Mouse (Mus musculus) hindbrain, embryonic 12.5 days (tissue): ENCODE measurements around the gene Cox7a1. TPM values are rescaled to one million over a fixed set of nuclear protein-coding genes. Genes with fewer than 3 reads are reported as not detected.
"Not testable (repeated sequence)": the region's sequence is repeated elsewhere in the genome, so short reads cannot be mapped to it uniquely, and the experiment has no call there.

ENCODE experiments used
- ATAC-seq: fragments of 200-750 bp; cut with Nextera tagmentation; 2 replicates; pipeline ENCODE4 v1.8.0; 2017; ENCODE audit warnings: moderate TSS enrichment; ENCODE audit not compliant: low FRiP score
- H3K27ac ChIP-seq: fragments of 300-500 bp; sonication (generic); 2 replicates; pipeline ENCODE4 v1.5.1; 2016; ENCODE audit warnings: mild to moderate bottlenecking
- H3K27me3 ChIP-seq: fragments of 300-500 bp; sonication (generic); 2 replicates; pipeline ENCODE4 v1.6.1; 2016; ENCODE audit warnings: mild to moderate bottlenecking
- H3K36me3 ChIP-seq: fragments of 300-500 bp; sonication (generic); 2 replicates; pipeline ENCODE4 v1.6.1; 2016; ENCODE audit warnings: mild to moderate bottlenecking
- H3K4me1 ChIP-seq: fragments of 300-500 bp; sonication (generic); 2 replicates; pipeline ENCODE4 v1.6.1; 2016
- H3K4me2 ChIP-seq: fragments of 300-500 bp; sonication (generic); replicated peaks from 2 replicates; pipeline ENCODE4 v1.6.1; 2016; ENCODE audit warnings: mild to moderate bottlenecking
- H3K4me3 ChIP-seq: fragments of 300-500 bp; sonication (generic); 2 replicates; pipeline ENCODE4 v1.5.1; 2016; ENCODE audit warnings: mild to moderate bottlenecking
- H3K9ac ChIP-seq: fragments of 300-500 bp; sonication (generic); 2 replicates; pipeline ENCODE4 v1.6.1; 2016; ENCODE audit warnings: mild to moderate bottlenecking, moderate library complexity
- H3K9me3 ChIP-seq: fragments of 300-500 bp; sonication (generic); replicated peaks from 2 replicates; pipeline ENCODE4 v1.6.1; 2016; ENCODE audit warnings: mild to moderate bottlenecking
- WGBS: fragments of 180-500 bp; shearing (Covaris S2); methylation state at CpG from one replicate; pipeline ENCODE4 v1.1.7; 2016; 5-methylcytosine and 5-hydroxymethylcytosine counted together
- polyA plus RNA-seq: library from polyadenylated mRNA; unstranded; fragments of >200 nt; fragmentation: Nextera tagmentation; extraction: Ambion mirVana; gene quantifications from 2 replicates; pipeline ENCODE4 v1.2.1, GENCODE M21; 2016

Cox7a1 gene
- polyA plus RNA-seq, 1 experiment from 2014 or later: 3.5 TPM

GRCm38 (mm10) chr7:30194101-30194831 is 10.3 kb downstream of the Cox7a1 start:
- Histone ChIP-seq H3K4me2 (peak overlapping the region; percentile 67), H3K27me3 (no peaks in the 10 kb centered on the region), H3K36me3 (peaks cover 26% of the 10 kb centered on the region), H3K27ac (peak overlapping the region; percentile 56), H3K4me1 (peaks cover 13% of the 10 kb centered on the region), H3K9me3 (no peaks in the 10 kb centered on the region), H3K4me3 (peak overlapping the region; percentile 53), H3K9ac (peak overlapping the region; percentile 70)
- ATAC-seq: peak; percentile 36
- under 1% methylated on average over 26 of the region's 26 CpGs for WGBS

DNA sequence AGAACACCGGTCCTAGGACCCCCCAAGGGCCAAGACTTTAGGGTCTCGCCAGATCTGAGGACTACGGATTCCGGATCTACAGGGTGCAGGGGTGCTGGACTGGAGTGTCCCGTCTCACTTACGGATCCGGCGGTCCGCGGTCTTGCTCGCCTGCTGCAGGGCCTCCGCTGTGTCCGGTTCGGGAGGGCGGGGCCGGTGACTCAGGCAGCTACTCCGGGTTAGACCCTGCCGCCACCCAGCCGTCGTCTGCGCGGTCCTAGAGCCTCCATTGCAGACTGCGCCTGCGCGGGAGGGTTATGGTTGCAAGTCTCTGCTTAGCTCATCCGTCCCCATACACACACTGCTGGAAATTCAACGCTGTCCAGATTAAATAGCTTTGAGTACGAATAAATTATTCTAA is 10.9 kb downstream of the Cox7a1 start:
- H3K4me1 ChIP-seq: peaks cover 13% of the 10 kb centered on the region
- peak overlapping the region; percentile 56 for H3K27ac ChIP-seq
- peaks cover 24% of the 10 kb centered on the region for H3K36me3 ChIP-seq
- H3K27me3 ChIP-seq: no peaks in the 10 kb centered on the region
- H3K4me2 ChIP-seq: peak overlapping the region; percentile 67
- 1% methylated on average over 28 of the region's 28 CpGs for WGBS
- ATAC-seq: peak; percentile 90
- peak overlapping the region; percentile 70 for H3K9ac ChIP-seq
- H3K9me3 ChIP-seq: no peaks in the 10 kb centered on the region
- peak overlapping the region; percentile 53 for H3K4me3 ChIP-seq

DNA sequence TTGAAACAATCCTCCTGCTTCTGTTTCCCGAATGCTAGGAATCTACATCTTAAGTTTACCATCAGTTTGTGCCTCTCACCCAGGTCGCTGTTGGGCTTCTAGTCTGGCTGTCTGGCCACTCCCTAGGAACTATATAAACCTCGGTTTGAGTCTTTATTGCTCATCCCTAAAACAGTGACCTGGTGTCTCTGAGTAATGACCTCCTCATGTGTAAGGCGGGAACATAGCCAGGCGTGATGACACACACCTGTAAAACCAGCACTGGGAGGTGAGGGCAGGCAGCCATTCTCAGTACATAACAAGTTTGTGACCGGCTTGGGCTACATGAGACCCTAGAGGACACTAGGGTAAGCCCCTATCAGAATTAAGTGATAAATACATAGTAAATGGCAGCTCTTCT is 11.5 kb downstream of the Cox7a1 start:
- H3K4me1 ChIP-seq: peaks cover 13% of the 10 kb centered on the region
- no peak overlapping the region for H3K9ac ChIP-seq
- H3K36me3 ChIP-seq: peaks cover 19% of the 10 kb centered on the region
- no peaks in the 10 kb centered on the region for H3K27me3 ChIP-seq
- H3K9me3 ChIP-seq: no peaks in the 10 kb centered on the region
- H3K4me3 ChIP-seq: no peak overlapping the region
- no peak for ATAC-seq
- 71% methylated on average over 6 of the region's 6 CpGs for WGBS
- peak overlapping the region; percentile 67 for H3K4me2 ChIP-seq
- H3K27ac ChIP-seq: no peak overlapping the region

DNA sequence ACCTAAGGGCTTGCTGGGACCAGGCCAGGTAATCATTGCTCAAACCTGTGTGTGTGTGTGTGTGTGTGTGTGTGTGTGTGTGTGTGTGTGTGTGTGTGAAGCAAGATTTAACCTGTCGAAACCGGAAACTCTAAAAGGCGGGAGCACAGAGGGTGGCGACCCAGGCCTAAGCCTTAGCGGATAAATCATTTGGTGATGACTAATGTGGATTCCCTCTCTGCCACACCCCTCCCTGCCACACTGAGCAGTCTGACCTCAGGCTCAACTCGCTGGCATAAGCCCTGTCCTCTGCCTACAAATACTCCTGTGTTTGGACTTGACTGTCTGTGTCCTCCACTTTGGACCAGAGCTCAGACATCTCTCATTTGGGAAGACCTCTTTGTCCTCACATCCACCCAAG is 12.2 kb downstream of the Cox7a1 start:
- Histone ChIP-seq H3K4me3 (no peak overlapping the region), H3K27ac (no peak overlapping the region), H3K27me3 (no peaks in the 10 kb centered on the region), H3K36me3 (peaks cover 12% of the 10 kb centered on the region), H3K4me1 (peaks cover 13% of the 10 kb centered on the region), H3K9ac (no peak overlapping the region), H3K4me2 (no peak overlapping the region), H3K9me3 (no peaks in the 10 kb centered on the region)
- 83% methylated on average over 4 of the region's 6 CpGs for WGBS
- no peak for ATAC-seq

DNA sequence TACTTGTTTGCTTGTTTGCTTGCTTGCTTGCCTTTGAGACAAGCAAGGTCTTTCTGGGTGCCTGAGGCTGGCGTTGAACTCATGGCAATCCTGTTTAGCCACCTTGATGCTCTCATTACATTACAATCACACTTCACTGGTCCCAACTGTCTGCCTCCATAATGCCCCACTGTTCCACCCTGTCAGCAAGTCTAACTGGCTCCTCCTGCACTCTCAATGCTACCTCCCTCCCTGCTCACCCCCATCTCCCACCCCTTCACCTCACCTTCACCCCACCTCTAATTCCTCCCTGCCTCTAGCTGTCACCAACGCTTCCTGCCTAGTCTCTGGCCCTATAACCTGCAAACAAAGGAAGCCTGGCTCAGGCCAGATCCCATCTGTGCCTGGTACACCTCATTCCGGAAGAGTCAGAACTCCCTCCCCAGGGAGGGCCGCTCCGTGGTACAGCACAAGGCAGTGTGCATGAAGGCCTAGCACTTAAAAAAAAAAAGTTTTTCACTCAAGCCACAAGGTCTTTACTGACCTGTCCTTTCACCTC is 13.7 kb downstream of the Cox7a1 start:
- Histone ChIP-seq H3K4me3 (no peak overlapping the region), H3K9ac (no peak overlapping the region), H3K27ac (no peak overlapping the region), H3K4me2 (no peak overlapping the region), H3K36me3 (no peaks in the 10 kb centered on the region), H3K4me1 (peaks cover 15% of the 10 kb centered on the region), H3K27me3 (no peaks in the 10 kb centered on the region), H3K9me3 (no peaks in the 10 kb centered on the region)
- ATAC-seq: no peak
- WGBS: 64% methylated on average over 5 of the region's 5 CpGs

DNA sequence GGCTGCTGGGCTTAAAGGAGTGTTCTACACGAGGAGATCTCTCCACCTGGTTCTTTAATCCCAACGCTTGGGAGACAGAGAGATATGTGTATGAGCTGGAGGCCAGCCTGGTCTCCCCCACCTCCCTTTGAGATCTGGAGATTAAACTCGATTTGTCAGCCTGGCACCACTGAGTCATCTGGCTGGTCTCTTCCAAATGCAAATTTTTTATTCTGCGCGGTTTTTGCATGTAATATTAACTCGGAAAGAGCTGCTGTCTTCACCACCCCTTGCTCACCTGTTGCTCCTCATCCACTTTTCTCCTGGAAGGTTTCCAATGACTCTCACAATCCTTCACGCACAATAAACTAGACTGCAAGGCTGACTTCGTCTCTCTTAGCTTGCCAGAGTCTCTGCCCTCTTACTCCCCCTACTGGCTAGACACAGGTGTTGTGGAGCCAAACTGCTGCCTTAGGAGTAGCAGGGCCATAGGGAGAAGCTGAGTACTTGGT is 14.6 kb downstream of the Cox7a1 start, which contains the start of gene Capns1:
Gene Capns1 (minus strand): TSS at position 331 of the 491 bp plus-strand sequence.
- 0 out of 2 replicates have a peak within 1 kb of the TSS, but pooled peaks have one; percentile 4 for H3K4me3 ChIP-seq
- no peak for ATAC-seq
- peak within 1 kb of the TSS; percentile 30 for H3K4me2 ChIP-seq
- H3K27me3 ChIP-seq: no peaks in the 10 kb centered on the region
- no peak within 1 kb of the TSS for H3K9ac ChIP-seq
- no peaks in the 10 kb centered on the region for H3K36me3 ChIP-seq
- H3K9me3 ChIP-seq: no peaks in the 10 kb centered on the region
- peak within 1 kb of the TSS; percentile 40; the same call in 1 of the 2 replicates for H3K27ac ChIP-seq
- peaks cover 6% of the 10 kb centered on the region for H3K4me1 ChIP-seq
- WGBS: 11% methylated on average over 8 of the region's 8 CpGs

DNA sequence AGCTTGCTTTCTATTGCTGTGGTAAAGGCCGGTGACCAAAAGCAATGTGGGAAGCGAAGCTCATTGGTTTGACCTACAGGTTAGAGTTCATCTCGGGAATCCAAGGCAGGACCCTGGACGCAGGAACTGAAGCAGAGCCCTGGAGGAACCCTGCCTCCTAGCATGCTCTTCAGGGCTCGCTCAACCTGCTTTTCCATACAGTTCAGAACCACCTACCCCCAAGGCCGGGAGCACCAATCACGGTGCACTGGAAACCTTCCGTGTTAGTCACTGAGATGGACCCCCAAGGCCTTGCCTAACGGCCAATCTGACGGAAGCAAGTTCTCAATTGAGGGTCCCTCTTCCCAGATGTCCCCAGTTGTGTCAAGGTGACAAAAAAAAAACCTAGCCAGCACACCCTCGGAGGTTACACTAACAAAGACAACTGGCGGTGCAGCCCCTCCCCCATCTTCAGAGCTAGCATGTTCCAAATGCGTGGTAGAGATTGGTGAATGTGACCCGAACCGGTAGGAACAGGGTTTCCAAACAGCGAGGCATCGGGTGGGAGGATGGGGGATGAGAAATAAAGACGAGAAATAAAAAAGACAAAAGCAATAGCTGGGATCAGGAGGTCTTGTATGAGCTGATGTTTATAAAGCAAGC is 15.7 kb downstream of the Cox7a1 start:
- no peaks in the 10 kb centered on the region for H3K27me3 ChIP-seq
- H3K36me3 ChIP-seq: no peaks in the 10 kb centered on the region
- no peak overlapping the region for H3K4me3 ChIP-seq
- 77% methylated on average over 18 of the region's 18 CpGs for WGBS
- peaks cover 8% of the 10 kb centered on the region for H3K4me1 ChIP-seq
- H3K27ac ChIP-seq: no peak overlapping the region
- H3K9ac ChIP-seq: no peak overlapping the region
- no peak for ATAC-seq
- no peaks in the 10 kb centered on the region for H3K9me3 ChIP-seq
- no peak overlapping the region for H3K4me2 ChIP-seq

- no peak overlapping the region for H3K4me2 ChIP-seq
- H3K36me3 ChIP-seq: no peaks in the 10 kb centered on the region
- no peak overlapping the region for H3K9ac ChIP-seq
- no peak for ATAC-seq
- H3K27ac ChIP-seq: no peak overlapping the region
- no peaks in the 10 kb centered on the region for H3K9me3 ChIP-seq
- no peak overlapping the region for H3K4me3 ChIP-seq
- H3K27me3 ChIP-seq: no peaks in the 10 kb centered on the region
- 83% methylated on average over 5 of the region's 5 CpGs for WGBS
- peaks cover 11% of the 10 kb centered on the region for H3K4me1 ChIP-seq
These were observed 16.3 kb downstream of the Cox7a1 start for GRCm38 (mm10) chr7:30200200-30200599.

GRCm38 (mm10) chr7:30200661-30201060 is 16.7 kb downstream of the Cox7a1 start:
- H3K36me3 ChIP-seq, H3K27me3 ChIP-seq, H3K27ac ChIP-seq, H3K4me3 ChIP-seq, H3K9me3 ChIP-seq, H3K9ac ChIP-seq, ATAC-seq, H3K4me2 ChIP-seq: not testable (repeated sequence)
- 87% methylated on average over 5 of the region's 5 CpGs for WGBS
- H3K4me1 ChIP-seq: peaks cover 11% of the 10 kb centered on the region

DNA sequence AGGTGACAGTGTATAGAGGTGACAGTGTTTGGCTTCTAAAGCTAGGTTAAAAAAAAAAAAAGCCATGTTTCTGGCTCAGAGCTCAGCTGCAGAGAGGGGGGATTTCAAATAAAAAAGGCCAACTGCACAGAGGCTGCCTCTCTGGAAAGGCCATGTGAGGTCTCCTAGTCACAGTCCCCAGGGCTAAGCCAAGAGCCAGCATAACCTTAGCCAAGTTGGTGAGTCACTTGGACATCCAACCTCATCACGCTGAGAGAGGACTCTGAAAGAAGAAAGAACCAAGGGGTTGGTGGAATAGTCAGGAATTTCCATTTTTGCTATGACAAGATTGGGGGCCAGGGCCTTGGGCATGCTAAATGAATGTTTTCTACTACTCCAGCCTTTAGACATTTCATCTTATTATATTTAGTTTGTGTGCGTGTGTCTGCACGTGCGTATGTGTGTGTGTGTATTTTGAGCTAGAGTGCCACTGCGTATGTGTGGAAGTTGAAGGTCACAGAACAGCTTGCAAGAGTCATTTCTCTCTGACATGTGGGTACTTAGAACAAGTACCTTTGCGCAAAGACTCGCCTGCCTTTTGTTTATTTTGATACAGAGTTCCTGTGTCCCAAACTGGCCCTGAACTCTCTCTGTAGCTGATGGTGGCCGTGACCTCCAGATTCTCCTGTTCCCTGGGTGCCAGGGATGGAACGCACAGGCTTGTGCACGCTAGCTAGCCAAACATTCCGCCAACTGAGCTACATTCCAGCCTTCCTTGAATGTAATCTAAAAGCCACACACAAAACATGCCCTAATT is 19.1 kb downstream of the Cox7a1 start:
- Histone ChIP-seq H3K27ac (no peak overlapping the region), H3K36me3 (no peaks in the 10 kb centered on the region), H3K4me2 (no peak overlapping the region), H3K9ac (no peak overlapping the region), H3K9me3 (no peaks in the 10 kb centered on the region), H3K4me3 (no peak overlapping the region), H3K27me3 (no peaks in the 10 kb centered on the region), H3K4me1 (peaks cover 11% of the 10 kb centered on the region)
- no peak for ATAC-seq
- 84% methylated on average over 11 of the region's 11 CpGs for WGBS

GRCm38 (mm10) chr7:30204380-30204779 is 20.4 kb downstream of the Cox7a1 start:
- no peak overlapping the region for H3K4me2 ChIP-seq
- ATAC-seq: no peak
- 20% methylated on average over 8 of the region's 8 CpGs for WGBS
- H3K4me1 ChIP-seq: peaks cover 11% of the 10 kb centered on the region
- no peak overlapping the region for H3K9ac ChIP-seq
- no peaks in the 10 kb centered on the region for H3K27me3 ChIP-seq
- no peak overlapping the region for H3K27ac ChIP-seq
- H3K9me3 ChIP-seq: no peaks in the 10 kb centered on the region
- no peaks in the 10 kb centered on the region for H3K36me3 ChIP-seq
- H3K4me3 ChIP-seq: no peak overlapping the region

- no peak for ATAC-seq
- no peak overlapping the region for H3K4me2 ChIP-seq
- no peak overlapping the region for H3K9ac ChIP-seq
- H3K27me3 ChIP-seq: no peaks in the 10 kb centered on the region
- no peak overlapping the region for H3K27ac ChIP-seq
- no peak overlapping the region for H3K4me3 ChIP-seq
- no peaks in the 10 kb centered on the region for H3K9me3 ChIP-seq
- no peaks in the 10 kb centered on the region for H3K36me3 ChIP-seq
- 2% methylated on average over 2 of the region's 2 CpGs for WGBS
- H3K4me1 ChIP-seq: peaks cover 11% of the 10 kb centered on the region
These were observed 21.4 kb downstream of the Cox7a1 start for GRCm38 (mm10) chr7:30205383-30205782.
